ENCODE assay signal across 12 mouse cellular contexts in genomic region chr10:53917517-53917916, GRCm38 (mm10).
"Had no signal": no experiment of that assay in that cellular context is flagged by ENCODE, and none has a peak within 500 bp of the region (broad histone marks: within the 10 kb centered on the region; RNA-seq: fewer than 3 reads in every experiment).

No protein-coding gene starts in this region.

- ATAC-seq: intestine, postnatal 0 days had no signal

- H3K9me3 ChIP-seq: limb, embryonic 13.5 days; lung, embryonic 15.5 days had no signal

- H3K27me3 ChIP-seq: limb, embryonic 13.5 days; lung, embryonic 15.5 days had no signal

- H3K9ac ChIP-seq: limb, embryonic 13.5 days; liver, embryonic 14.5 days; lung, embryonic 15.5 days had no signal

- DNase-seq: kidney, adult 8-10 months; kidney, postnatal 10 days; kidney, postnatal 4 days; left cerebral cortex, postnatal 4 days; lung, postnatal 14 days; right cerebral cortex, postnatal 14 days; thymus, postnatal 36 days had no signal

- H3K27ac ChIP-seq: layer of hippocampus, adult 2 months; limb, embryonic 13.5 days; liver, embryonic 14.5 days; lung, embryonic 15.5 days had no signal

- H3K4me1 ChIP-seq: limb, embryonic 13.5 days had no signal

- H3K4me3 ChIP-seq: layer of hippocampus, adult 2 months; limb, embryonic 13.5 days; lung, embryonic 15.5 days had no signal

- H3K36me3 ChIP-seq: lung, embryonic 15.5 days had no signal

- H3K4me2 ChIP-seq: limb, embryonic 13.5 days; lung, embryonic 15.5 days had no signal
